Mouse (Mus musculus) ES-Bruce4 (cell line): ENCODE data around the gene Adk. TPM values are rescaled to one million over a fixed set of nuclear protein-coding genes. Genes with fewer than 3 reads are reported as not detected.

Experiments used
- H3K27ac ChIP-seq: 2 replicates; pipeline ENCODE4 v1.5.1; 2012; ENCODE audit warnings: low read length, inconsistent platforms; ENCODE audit not compliant: insufficient read depth
- H3K27me3 ChIP-seq: 2 replicates; pipeline ENCODE4 v1.6.1; 2012; ENCODE audit warnings: mild to moderate bottlenecking, low read length, inconsistent platforms; ENCODE audit not compliant: control insufficient read depth, poor library complexity, insufficient read depth, severe bottlenecking
- H3K36me3 ChIP-seq: 2 replicates; pipeline ENCODE4 v1.6.1; 2012; ENCODE audit warnings: inconsistent platforms, mild to moderate bottlenecking, low read length, moderate library complexity; ENCODE audit not compliant: control insufficient read depth, poor library complexity, insufficient read depth, severe bottlenecking
- H3K4me1 ChIP-seq: one replicate; pipeline ENCODE4 v1.8.1; 2011; ENCODE audit warnings: low read length; ENCODE audit not compliant: control insufficient read depth, insufficient read depth
- H3K4me3 ChIP-seq: 2 replicates; pipeline ENCODE4 v1.5.1; 2011; ENCODE audit warnings: low read depth, mild to moderate bottlenecking, low read length
- H3K9ac ChIP-seq: 2 replicates; pipeline ENCODE4 v1.6.1; 2012; ENCODE audit warnings: low read depth, mild to moderate bottlenecking, inconsistent platforms; ENCODE audit not compliant: poor library complexity, severe bottlenecking
- H3K9me3 ChIP-seq: replicated peaks from 2 replicates; pipeline ENCODE4 v1.6.1; 2012; ENCODE audit warnings: mild to moderate bottlenecking, low read length, inconsistent platforms; ENCODE audit not compliant: control insufficient read depth, poor library complexity, insufficient read depth, severe bottlenecking
- CTCF ChIP-seq: IDR thresholded peaks from one replicate; pipeline ENCODE4 v1.8.1; 2011; ENCODE audit warnings: low read depth, low read length
- EP300 ChIP-seq: IDR thresholded peaks from 2 replicates; pipeline ENCODE4 v1.6.1; 2011; ENCODE audit warnings: low read depth, low read length; ENCODE audit not compliant: insufficient read depth
- POLR2A ChIP-seq: IDR thresholded peaks from one replicate; pipeline ENCODE4 v1.8.1; 2011; ENCODE audit warnings: low read length; ENCODE audit not compliant: insufficient read depth
- polyA plus RNA-seq: library from polyadenylated mRNA; stranded (reverse); fragments of >200 nt; gene quantifications from 2 replicates; pipeline ENCODE4 v1.2.4, GENCODE M21; 2011; ENCODE audit warnings: low read depth; ENCODE audit not compliant: missing spikeins, insufficient read depth, insufficient read length

Adk gene
- polyA plus RNA-seq, 1 experiment, result 110 TPM

GRCm38 (mm10) chr14:21082823-21083222, 30.4 kb downstream of the Adk start:
- H3K27me3 ChIP-seq, result no peaks in the 10 kb centered on the region
- H3K4me1 ChIP-seq, result peaks cover 2% of the 10 kb centered on the region
- H3K4me3 ChIP-seq, result no peak overlapping the region
- TF ChIP-seq CTCF (no peak), POLR2A (no peak), EP300 (no peak)
- H3K27ac ChIP-seq, result no peak overlapping the region
- no peak overlapping the region for H3K9ac ChIP-seq
- H3K36me3 ChIP-seq, result no peaks in the 10 kb centered on the region
- no peaks in the 10 kb centered on the region for H3K9me3 ChIP-seq

DNA sequence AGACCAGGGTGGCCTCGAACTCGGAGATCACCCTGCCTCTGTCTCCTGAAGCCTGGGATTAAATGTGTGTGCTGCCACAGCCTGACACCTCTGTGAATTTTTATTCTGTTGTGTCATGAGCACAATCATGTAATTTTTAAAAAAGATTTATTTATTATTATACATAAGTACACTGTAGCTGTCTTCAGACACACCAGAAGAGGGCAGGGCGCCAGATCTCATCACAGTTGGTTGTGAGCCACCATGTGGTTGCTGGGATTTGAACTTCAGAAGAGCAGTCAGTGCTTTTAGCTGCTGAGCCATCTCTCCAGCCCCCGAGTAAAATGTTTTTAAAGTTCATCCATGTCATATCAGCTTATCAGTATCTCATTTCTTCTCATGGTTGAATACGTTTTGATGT, 33.3 kb downstream of the Adk start:
- Histone ChIP-seq H3K27ac (no peak overlapping the region), H3K4me3 (no peak overlapping the region), H3K9me3 (no peaks in the 10 kb centered on the region), H3K9ac (no peak overlapping the region), H3K36me3 (no peaks in the 10 kb centered on the region), H3K27me3 (no peaks in the 10 kb centered on the region), H3K4me1 (peaks cover 2% of the 10 kb centered on the region)
- TF ChIP-seq EP300 (no peak), POLR2A (no peak), CTCF (no peak)

GRCm38 (mm10) chr14:21086106-21086505, 33.7 kb downstream of the Adk start:
- Histone ChIP-seq H3K9ac (no peak overlapping the region), H3K4me1 (peaks cover 2% of the 10 kb centered on the region), H3K36me3 (no peaks in the 10 kb centered on the region), H3K9me3 (no peaks in the 10 kb centered on the region), H3K27ac (no peak overlapping the region), H3K27me3 (no peaks in the 10 kb centered on the region), H3K4me3 (no peak overlapping the region)
- TF ChIP-seq EP300, result no peak
- TF ChIP-seq POLR2A, result no peak
- no peak for TF ChIP-seq CTCF

DNA sequence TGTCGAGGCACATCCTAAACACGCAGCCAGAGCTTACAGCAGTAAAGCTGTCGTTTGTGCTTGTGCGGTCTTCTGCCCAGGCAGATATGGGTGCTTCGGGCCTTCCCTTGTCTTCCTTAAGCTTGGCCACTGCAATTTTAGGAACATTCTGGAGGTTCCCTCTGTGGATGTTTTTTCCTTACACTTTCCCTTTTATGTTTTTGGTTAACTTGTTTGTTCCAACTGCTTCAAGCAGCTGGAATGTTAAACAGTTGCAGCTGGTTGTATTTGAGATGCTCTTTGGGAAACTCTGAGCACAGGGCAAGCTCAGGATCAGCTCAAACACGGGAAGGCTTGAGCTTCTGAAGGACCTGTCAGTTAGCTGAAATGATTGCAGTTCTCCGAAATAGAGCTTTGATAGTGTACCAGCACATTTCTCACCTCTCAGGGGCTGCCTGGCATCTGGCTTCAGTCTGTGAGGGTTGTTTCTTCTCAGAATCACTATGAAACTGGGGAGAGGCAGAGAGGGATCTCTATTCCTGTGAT, 34.5 kb downstream of the Adk start:
- Histone ChIP-seq H3K4me1 (no peaks in the 10 kb centered on the region), H3K9ac (no peak overlapping the region), H3K27ac (peak overlapping the region; percentile 39), H3K9me3 (no peaks in the 10 kb centered on the region), H3K4me3 (no peak overlapping the region), H3K36me3 (no peaks in the 10 kb centered on the region), H3K27me3 (no peaks in the 10 kb centered on the region)
- TF ChIP-seq CTCF (no peak), EP300 (no peak), POLR2A (no peak)

DNA sequence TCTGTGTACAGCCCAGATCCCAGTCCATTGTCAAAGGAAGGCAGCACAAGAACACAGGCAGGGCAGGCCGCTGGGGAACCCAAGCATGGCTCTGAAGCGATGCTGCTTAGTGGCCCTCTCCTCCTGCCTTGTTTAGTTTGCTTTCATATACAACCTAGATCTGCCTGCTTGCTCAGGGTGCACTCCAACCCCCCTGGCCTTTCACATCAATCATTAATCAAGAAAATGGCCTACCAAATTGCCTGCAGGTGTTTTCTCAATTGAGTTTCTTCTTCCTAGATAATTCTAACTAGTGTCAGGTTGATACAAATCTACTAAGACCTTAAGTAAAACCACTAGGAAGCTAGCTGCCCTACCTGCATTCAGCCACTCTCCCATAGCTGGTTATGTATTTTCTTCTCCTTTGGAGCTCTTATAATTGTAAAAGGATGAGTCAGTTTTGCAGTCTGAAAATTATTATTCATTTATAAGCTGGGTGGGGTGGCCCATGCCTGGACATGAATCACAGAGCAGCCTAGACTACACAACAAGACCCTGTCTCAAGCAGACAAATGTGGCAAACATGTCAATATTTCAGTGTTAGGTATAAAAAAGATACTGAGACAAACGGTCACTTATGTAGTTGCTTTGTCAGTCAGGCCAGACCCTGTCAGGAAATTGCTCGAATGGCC, 35.2 kb downstream of the Adk start:
- Histone ChIP-seq H3K4me1 (no peaks in the 10 kb centered on the region), H3K9me3 (no peaks in the 10 kb centered on the region), H3K36me3 (0 out of 2 replicates have a peak, but pooled peaks cover 2% of the 10 kb centered on the region), H3K9ac (peak overlapping the region; percentile 25; the same call in 1 of the 2 replicates), H3K27ac (peak overlapping the region; percentile 96), H3K27me3 (no peaks in the 10 kb centered on the region), H3K4me3 (no peak overlapping the region)
- TF ChIP-seq CTCF, result no peak
- TF ChIP-seq EP300, result no peak
- no peak for TF ChIP-seq POLR2A

DNA sequence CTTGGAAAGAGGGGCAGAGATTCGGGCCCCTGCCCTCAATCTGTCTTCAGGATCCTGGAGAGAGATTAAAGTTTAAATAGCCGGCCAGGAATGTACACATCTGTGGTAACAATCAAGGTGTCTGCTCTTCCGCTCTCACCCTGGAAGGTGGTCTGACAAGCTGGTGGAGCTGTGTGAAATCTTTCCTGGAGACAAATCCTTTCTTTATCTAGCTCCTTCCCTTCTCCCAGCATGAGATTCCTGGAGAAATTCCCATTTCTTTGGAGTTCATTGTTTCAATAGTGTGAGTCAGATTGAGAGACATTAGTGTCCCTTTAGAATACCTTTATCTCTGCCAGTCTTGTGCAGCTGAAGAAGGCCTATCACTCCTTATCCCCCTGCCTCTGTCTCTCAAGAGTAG, 36.4 kb downstream of the Adk start:
- 0 out of 2 replicates have a peak, but pooled peaks cover 6% of the 10 kb centered on the region for H3K36me3 ChIP-seq
- no peak overlapping the region for H3K9ac ChIP-seq
- TF ChIP-seq CTCF (no peak), EP300 (peak; percentile 79; the same call in 1 of the 2 replicates)
- H3K27me3 ChIP-seq, result no peaks in the 10 kb centered on the region
- H3K9me3 ChIP-seq, result no peaks in the 10 kb centered on the region
- H3K4me3 ChIP-seq, result no peak overlapping the region
- peak overlapping the region; percentile 96 for H3K27ac ChIP-seq
- no peaks in the 10 kb centered on the region for H3K4me1 ChIP-seq
